Mouse (Mus musculus) MEL (cell line): ENCODE measurements around the gene Fbxl15.

Experiments used
- CHD1 ChIP-seq: IDR thresholded peaks from 2 replicates; pipeline ENCODE4 v1.6.1; 2012; ENCODE audit warnings: low read depth, mild to moderate bottlenecking, inconsistent platforms, low read length, improper control_type of control experiment
- CTCF ChIP-seq, 3 experiments: IDR thresholded peaks in 2 of 3; conservative IDR thresholded peaks in 1 of 3; 2 replicates each; pipeline ENCODE4 v1.5.1; 2011 to 2012; ENCODE audit warnings: low read length in 3 of 3, low read depth in 2 of 3, mild to moderate bottlenecking in 2 of 3, improper control_type of control experiment in 1 of 3, inconsistent platforms in 1 of 3, mixed read lengths in 1 of 3, moderate library complexity in 1 of 3; ENCODE audit not compliant: control insufficient read depth in 1 of 3, insufficient read depth in 1 of 3, poor library complexity in 1 of 3, severe bottlenecking in 1 of 3
- POLR2A ChIP-seq, 2 experiments: IDR thresholded peaks; 2 replicates each; pipeline ENCODE4 v1.6.1; 2011 to 2012; ENCODE audit warnings: low read length in 2 of 2, mild to moderate bottlenecking in 2 of 2, control low read depth in 1 of 2, improper control_type of control experiment in 1 of 2, low read depth in 1 of 2, moderate library complexity in 1 of 2; ENCODE audit not compliant: control insufficient read depth in 1 of 2, insufficient read depth in 1 of 2, poor library complexity in 1 of 2
- RAD21 ChIP-seq: IDR thresholded peaks from 2 replicates; pipeline ENCODE4 v1.6.1; 2011; ENCODE audit warnings: mild to moderate bottlenecking, low read depth, low read length, improper control_type of control experiment
- RCOR1 ChIP-seq: IDR thresholded peaks from 2 replicates; pipeline ENCODE4 v1.6.1; 2012; ENCODE audit warnings: low read depth, mild to moderate bottlenecking, inconsistent platforms, low read length, improper control_type of control experiment
- USF1 ChIP-seq: IDR thresholded peaks from 2 replicates; pipeline ENCODE4 v1.6.1; 2014; ENCODE audit warnings: low read depth, mild to moderate bottlenecking, inconsistent platforms, low read length, improper control_type of control experiment, moderate library complexity
- ZKSCAN1 ChIP-seq: IDR thresholded peaks from 2 replicates; pipeline ENCODE4 v1.6.1; 2012; ENCODE audit warnings: low read depth, mild to moderate bottlenecking, inconsistent platforms, low read length, improper control_type of control experiment, moderate library complexity
- ZMIZ1 ChIP-seq: IDR thresholded peaks from 2 replicates; pipeline ENCODE4 v1.6.1; 2012; ENCODE audit warnings: low read depth, mild to moderate bottlenecking, inconsistent platforms, low read length, improper control_type of control experiment, moderate library complexity

DNA sequence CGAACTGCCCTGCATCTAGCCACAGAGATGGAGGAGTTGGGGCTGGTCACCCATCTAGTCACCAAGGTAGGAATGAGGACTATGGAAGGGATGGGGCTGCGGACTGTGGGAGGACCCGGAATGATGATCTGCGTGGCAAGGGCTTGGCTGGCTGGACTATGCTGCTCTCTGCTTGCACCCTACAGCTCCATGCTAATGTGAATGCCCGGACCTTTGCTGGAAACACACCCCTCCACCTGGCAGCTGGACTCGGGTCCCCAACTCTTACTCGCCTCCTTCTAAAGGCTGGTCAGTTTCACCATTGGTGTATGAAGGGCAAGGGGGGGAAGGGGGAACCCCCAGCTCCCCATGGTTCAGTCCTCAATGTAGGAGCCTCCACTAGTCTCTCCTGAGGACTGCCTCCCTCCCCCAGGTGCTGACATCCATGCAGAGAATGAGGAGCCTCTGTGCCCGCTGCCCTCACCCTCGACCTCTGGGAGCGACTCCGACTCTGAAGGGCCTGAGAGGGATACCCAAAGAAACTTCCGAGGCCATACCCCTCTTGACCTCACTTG lies 17.6 kb upstream of the Fbxl15 start:
- TF ChIP-seq ZMIZ1: no peak
- no peak for TF ChIP-seq CTCF (IDR thresholded peaks at IDR 0.05 in 2 of 3, conservative IDR thresholded peaks at IDR 0.05 in 1 of 3; ENCODE audit: control insufficient read depth in 1 of 3, insufficient read depth in 1 of 3, low read depth in 2 of 3, low read length in 3 of 3, poor library complexity in 1 of 3, severe bottlenecking in 1 of 3)
- TF ChIP-seq RAD21: no peak
- TF ChIP-seq POLR2A (IDR thresholded peaks at IDR 0.05; ENCODE audit: control insufficient read depth in 1 of 2, insufficient read depth in 1 of 2, low read depth in 1 of 2, low read length in 2 of 2, poor library complexity in 1 of 2): no peak
- TF ChIP-seq CHD1: no peak
- TF ChIP-seq RCOR1: no peak
- no peak for TF ChIP-seq USF1
- no peak for TF ChIP-seq ZKSCAN1
